Mouse (Mus musculus) neural tube, embryonic 13.5 days (tissue): ENCODE measurements around the gene Plekhm1. TPM values are rescaled to one million over a fixed set of nuclear protein-coding genes. Genes with fewer than 3 reads are reported as not detected.

Source experiments
- ATAC-seq: fragments of 200-750 bp; cut with Nextera tagmentation; 2 replicates; pipeline ENCODE4 v1.8.0; 2017; ENCODE audit warnings: low read depth, mild to moderate bottlenecking, moderate TSS enrichment, moderate library complexity
- H3K27ac ChIP-seq: fragments of 300-500 bp; sonication (generic); replicated peaks from 2 replicates; pipeline ENCODE4 v1.5.1; 2015; ENCODE audit warnings: moderate library complexity, mild to moderate bottlenecking, inconsistent platforms
- H3K27me3 ChIP-seq: fragments of 300-500 bp; sonication (generic); 2 replicates; pipeline ENCODE4 v1.6.1; 2015; ENCODE audit warnings: mild to moderate bottlenecking, inconsistent platforms
- H3K36me3 ChIP-seq: fragments of 300-500 bp; sonication (generic); 2 replicates; pipeline ENCODE4 v1.6.1; 2015; ENCODE audit warnings: mild to moderate bottlenecking, inconsistent platforms
- H3K4me1 ChIP-seq: fragments of 300-500 bp; sonication (generic); replicated peaks from 2 replicates; pipeline ENCODE4 v1.6.1; 2015; ENCODE audit warnings: inconsistent platforms
- H3K4me2 ChIP-seq: fragments of 300-500 bp; sonication (generic); 2 replicates; pipeline ENCODE4 v1.6.1; 2015; ENCODE audit warnings: inconsistent platforms, mild to moderate bottlenecking, moderate library complexity
- H3K4me3 ChIP-seq: fragments of 300-500 bp; sonication (generic); 2 replicates; pipeline ENCODE4 v1.5.1; 2015; ENCODE audit warnings: mild to moderate bottlenecking, inconsistent platforms
- H3K9ac ChIP-seq: fragments of 300-500 bp; sonication (generic); 2 replicates; pipeline ENCODE4 v1.6.1; 2015; ENCODE audit warnings: moderate library complexity, mild to moderate bottlenecking, inconsistent platforms
- H3K9me3 ChIP-seq: fragments of 300-500 bp; sonication (generic); 2 replicates; pipeline ENCODE4 v1.6.1; 2016; ENCODE audit warnings: inconsistent platforms
- WGBS: fragments of 180-500 bp; shearing (Covaris S2); methylation state at CpG from one replicate; pipeline ENCODE4 v1.1.7; 2015; 5-methylcytosine and 5-hydroxymethylcytosine counted together
- polyA plus RNA-seq: library from polyadenylated mRNA; unstranded; fragments of >200 nt; fragmentation: Nextera tagmentation; extraction: Ambion mirVana; gene quantifications from 2 replicates; pipeline ENCODE4 v1.2.1, GENCODE M21; 2015

Plekhm1 gene
- polyA plus RNA-seq, 1 experiment from 2014 or later = 8.7 TPM

- Histone ChIP-seq H3K4me2 (no peak overlapping the region), H3K27ac (no peak overlapping the region), H3K9me3 (no peaks in the 10 kb centered on the region), H3K4me3 (no peak overlapping the region), H3K4me1 (peaks cover 14% of the 10 kb centered on the region), H3K36me3 (peaks cover 72% of the 10 kb centered on the region), H3K27me3 (peaks cover 7% of the 10 kb centered on the region), H3K9ac (no peak overlapping the region)
- WGBS = 88% methylated on average over 9 of the region's 9 CpGs
- ATAC-seq = no peak
Measured at GRCm38 (mm10) chr11:103370397-103371221, 41.9 kb downstream of the Plekhm1 start.

DNA sequence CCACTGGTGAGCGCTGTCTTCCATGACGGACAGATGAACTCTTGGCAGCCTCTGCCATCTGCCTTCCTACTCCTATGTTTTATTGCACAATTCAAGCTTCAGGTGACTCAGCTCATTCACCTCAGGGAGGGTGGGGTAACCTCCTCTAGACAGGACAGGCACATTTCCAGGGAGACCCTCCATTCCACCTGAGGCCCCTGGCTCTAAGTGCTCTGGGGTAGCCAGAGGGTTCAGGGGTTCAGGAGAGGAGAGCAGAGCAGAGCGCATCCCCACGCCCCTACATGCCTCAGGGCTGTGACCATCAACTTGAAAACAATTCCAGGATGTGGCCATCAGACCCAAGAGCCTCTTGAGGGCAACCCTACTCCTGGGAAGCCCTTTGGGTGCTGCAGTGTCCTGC lies 47.0 kb downstream of the Plekhm1 start:
- H3K4me2 ChIP-seq = no peak overlapping the region
- no peaks in the 10 kb centered on the region for H3K9me3 ChIP-seq
- peaks cover 40% of the 10 kb centered on the region for H3K36me3 ChIP-seq
- H3K9ac ChIP-seq = no peak overlapping the region
- no peak for ATAC-seq
- peaks cover 57% of the 10 kb centered on the region for H3K27me3 ChIP-seq
- H3K27ac ChIP-seq = no peak overlapping the region
- H3K4me1 ChIP-seq = peaks cover 32% of the 10 kb centered on the region
- H3K4me3 ChIP-seq = no peak overlapping the region
- 87% methylated on average over 4 of the region's 4 CpGs for WGBS

DNA sequence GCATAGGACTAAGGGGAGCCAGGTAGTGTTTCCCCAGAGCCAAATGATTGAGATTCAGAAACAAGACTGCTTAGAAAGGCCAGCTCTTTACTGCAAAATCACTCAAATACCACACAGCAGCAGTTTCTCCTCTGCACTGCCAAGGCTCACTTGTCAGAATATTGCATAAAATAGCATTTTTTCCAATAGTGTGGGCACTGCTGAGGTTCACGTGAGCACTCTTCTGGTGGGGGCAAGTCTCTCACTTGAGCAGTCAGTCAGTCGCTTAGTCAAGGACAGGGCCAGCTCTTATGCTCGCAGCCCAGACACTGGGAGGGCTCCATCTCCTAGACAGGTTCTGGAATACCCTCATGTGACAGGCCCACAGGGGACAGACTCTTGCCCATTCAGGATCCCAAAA lies 47.5 kb downstream of the Plekhm1 start:
- H3K27me3 ChIP-seq = peaks cover 63% of the 10 kb centered on the region
- ATAC-seq = no peak
- H3K36me3 ChIP-seq = peaks cover 34% of the 10 kb centered on the region
- no peak overlapping the region for H3K27ac ChIP-seq
- no peak overlapping the region for H3K4me3 ChIP-seq
- H3K9me3 ChIP-seq = no peaks in the 10 kb centered on the region
- peaks cover 37% of the 10 kb centered on the region for H3K4me1 ChIP-seq
- H3K4me2 ChIP-seq = no peak overlapping the region
- WGBS = 81% methylated on average over 3 of the region's 3 CpGs
- H3K9ac ChIP-seq = no peak overlapping the region

DNA sequence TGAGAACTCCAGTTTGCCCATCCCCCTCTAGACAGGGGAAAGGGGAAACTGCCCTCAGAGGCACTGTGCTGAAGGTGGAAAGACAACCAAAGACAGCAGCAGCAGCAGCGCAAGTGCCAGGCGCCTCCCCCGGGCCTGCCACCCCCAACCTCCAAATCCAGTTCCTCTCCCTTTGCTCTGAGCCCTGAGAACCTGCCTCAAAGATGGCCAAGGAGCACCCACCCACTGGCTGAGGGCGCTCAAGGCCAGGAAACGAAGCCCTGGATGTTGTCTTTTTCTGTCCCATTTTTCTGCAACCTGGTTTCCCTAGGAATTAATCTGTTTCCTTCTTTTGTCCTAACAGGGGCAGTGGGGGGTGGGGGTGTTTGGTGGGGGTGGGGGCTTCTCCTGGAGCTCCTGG lies 48.2 kb downstream of the Plekhm1 start:
- whole genome bisulfite sequencing = 42% methylated on average over 5 of the region's 5 CpGs
- Histone ChIP-seq H3K36me3 (peaks cover 29% of the 10 kb centered on the region), H3K27me3 (peaks cover 69% of the 10 kb centered on the region), H3K4me3 (no peak overlapping the region), H3K4me1 (peaks cover 42% of the 10 kb centered on the region), H3K4me2 (no peak overlapping the region), H3K9ac (no peak overlapping the region), H3K27ac (no peak overlapping the region), H3K9me3 (no peaks in the 10 kb centered on the region)
- ATAC-seq = no peak

GRCm38 (mm10) chr11:103363214-103364148 lies 49.0 kb downstream of the Plekhm1 start, which contains the start of gene Arhgap27:
Arhgap27 (minus strand) TSS chr11:103363692.
- H3K27me3 ChIP-seq = peaks cover 76% of the 10 kb centered on the region
- 2% methylated on average over 35 of the region's 35 CpGs for WGBS
- peaks cover 22% of the 10 kb centered on the region for H3K36me3 ChIP-seq
- peaks cover 49% of the 10 kb centered on the region for H3K4me1 ChIP-seq
- ATAC-seq = no peak
- peak within 1 kb of the TSS; percentile 53 for H3K27ac ChIP-seq
- peak within 1 kb of the TSS; percentile 68 for H3K4me2 ChIP-seq
- no peaks in the 10 kb centered on the region for H3K9me3 ChIP-seq
- peak within 1 kb of the TSS; percentile 36 for H3K4me3 ChIP-seq
- H3K9ac ChIP-seq = peak within 1 kb of the TSS; percentile 63

- no peaks in the 10 kb centered on the region for H3K9me3 ChIP-seq
- peak overlapping the region; percentile 36 for H3K4me3 ChIP-seq
- peak overlapping the region; percentile 68 for H3K4me2 ChIP-seq
- ATAC-seq = no peak
- peaks cover 19% of the 10 kb centered on the region for H3K36me3 ChIP-seq
- under 1% methylated on average over 33 of the region's 33 CpGs for WGBS
- H3K4me1 ChIP-seq = peaks cover 49% of the 10 kb centered on the region
- peak overlapping the region; percentile 63 for H3K9ac ChIP-seq
- H3K27ac ChIP-seq = peak overlapping the region; percentile 53
- H3K27me3 ChIP-seq = peaks cover 84% of the 10 kb centered on the region
Measured at GRCm38 (mm10) chr11:103362521-103363181, 49.8 kb downstream of the Plekhm1 start.

DNA sequence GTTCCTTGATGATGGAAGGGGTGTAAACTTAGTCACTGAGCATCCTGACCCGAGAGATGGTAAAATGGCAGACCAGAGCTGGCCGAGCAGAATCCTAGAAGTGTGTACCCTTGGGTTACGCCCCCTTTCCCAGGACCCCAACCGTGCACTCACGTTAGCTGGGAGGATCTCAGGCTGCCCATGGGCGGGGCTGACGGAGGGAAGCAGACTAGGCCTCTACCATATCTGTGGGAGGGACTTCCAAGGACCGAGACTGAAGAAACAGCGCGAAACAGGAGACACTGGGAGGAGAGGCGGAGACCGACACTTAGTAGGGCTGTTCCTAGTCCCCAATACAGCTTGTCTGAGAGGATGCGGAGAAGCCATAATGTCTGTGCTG lies 50.4 kb downstream of the Plekhm1 start:
- Histone ChIP-seq H3K27ac (no peak overlapping the region), H3K9me3 (no peaks in the 10 kb centered on the region), H3K4me3 (peak overlapping the region; percentile 36), H3K36me3 (peaks cover 13% of the 10 kb centered on the region), H3K4me1 (peaks cover 49% of the 10 kb centered on the region), H3K27me3 (peaks cover 90% of the 10 kb centered on the region), H3K4me2 (peak overlapping the region; percentile 68), H3K9ac (peak overlapping the region; percentile 63; the same call in 1 of the 2 replicates)
- WGBS = 2% methylated on average over 13 of the region's 13 CpGs
- ATAC-seq = no peak

DNA sequence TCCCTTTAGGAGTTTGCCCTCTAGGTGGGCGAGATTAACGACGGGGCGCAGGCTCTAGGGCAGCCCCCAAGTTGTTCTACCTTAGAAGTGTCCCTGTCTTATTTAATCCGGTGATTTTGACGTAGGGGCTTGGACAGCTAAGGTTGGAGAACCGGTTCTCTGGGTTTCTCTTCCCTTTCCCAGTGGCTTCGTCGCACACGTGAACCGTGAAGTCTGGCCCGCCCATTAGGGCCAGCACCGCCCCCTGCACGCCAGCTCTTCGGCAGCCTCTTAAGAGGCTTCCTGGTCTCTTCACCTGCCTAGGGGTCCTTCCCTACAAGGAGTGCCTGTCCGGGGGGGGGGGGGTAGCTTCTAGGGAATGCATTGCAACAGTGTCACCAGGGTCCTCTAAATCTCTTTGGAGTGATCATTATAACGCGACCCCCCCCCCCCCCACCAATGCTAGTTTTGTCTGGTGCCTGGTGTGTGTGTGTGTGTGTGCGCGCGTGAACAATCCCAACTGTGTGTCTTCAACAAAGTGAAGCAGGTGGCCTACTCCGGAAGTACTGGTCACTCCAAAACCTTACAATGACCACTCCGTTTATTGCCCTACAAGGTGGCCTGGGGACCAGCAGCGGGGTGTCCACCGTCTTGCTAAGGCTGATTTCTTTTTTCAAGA lies 51.0 kb downstream of the Plekhm1 start:
- WGBS = 3% methylated on average over 25 of the region's 25 CpGs
- Histone ChIP-seq H3K36me3 (peaks cover 8% of the 10 kb centered on the region), H3K4me2 (peak overlapping the region; percentile 68), H3K27ac (no peak overlapping the region), H3K27me3 (peaks cover 95% of the 10 kb centered on the region), H3K4me3 (peak overlapping the region; percentile 47; the same call in 1 of the 2 replicates), H3K9me3 (no peaks in the 10 kb centered on the region), H3K4me1 (peaks cover 49% of the 10 kb centered on the region), H3K9ac (no peak overlapping the region)
- no peak for ATAC-seq

DNA sequence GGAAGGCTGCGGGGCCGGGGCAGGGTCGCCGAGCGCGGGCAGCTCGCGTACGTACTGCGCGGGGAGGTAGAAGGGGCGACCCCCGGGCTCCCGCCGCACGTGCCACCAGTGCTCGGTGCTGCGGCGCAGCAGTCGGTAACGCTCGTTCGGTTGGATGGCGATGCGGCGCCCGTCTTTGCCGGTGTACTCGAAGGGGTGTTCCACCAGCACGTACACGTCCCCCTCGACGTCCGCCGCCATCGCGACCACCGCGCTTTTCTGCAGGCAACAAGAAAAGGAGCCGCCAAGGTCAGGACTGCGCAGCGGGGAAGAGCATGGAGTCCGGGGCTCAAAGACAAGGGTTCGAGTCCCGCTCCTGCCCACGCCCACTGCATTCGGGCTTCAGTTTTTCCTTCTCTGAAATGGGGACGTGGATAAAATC lies 51.8 kb downstream of the Plekhm1 start:
- 2% methylated on average over 48 of the region's 48 CpGs for WGBS
- peak overlapping the region; percentile 68 for H3K4me2 ChIP-seq
- peaks cover 52% of the 10 kb centered on the region for H3K4me1 ChIP-seq
- 0 out of 2 replicates have a peak, but pooled peaks cover under 1% of the 10 kb centered on the region for H3K36me3 ChIP-seq
- peak overlapping the region; percentile 73 for H3K9ac ChIP-seq
- H3K9me3 ChIP-seq = no peaks in the 10 kb centered on the region
- H3K4me3 ChIP-seq = peak overlapping the region; percentile 47
- no peak overlapping the region for H3K27ac ChIP-seq
- ATAC-seq = peak; percentile 15; the same call in 1 of the 2 replicates
- peaks cover 98% of the 10 kb centered on the region for H3K27me3 ChIP-seq

DNA sequence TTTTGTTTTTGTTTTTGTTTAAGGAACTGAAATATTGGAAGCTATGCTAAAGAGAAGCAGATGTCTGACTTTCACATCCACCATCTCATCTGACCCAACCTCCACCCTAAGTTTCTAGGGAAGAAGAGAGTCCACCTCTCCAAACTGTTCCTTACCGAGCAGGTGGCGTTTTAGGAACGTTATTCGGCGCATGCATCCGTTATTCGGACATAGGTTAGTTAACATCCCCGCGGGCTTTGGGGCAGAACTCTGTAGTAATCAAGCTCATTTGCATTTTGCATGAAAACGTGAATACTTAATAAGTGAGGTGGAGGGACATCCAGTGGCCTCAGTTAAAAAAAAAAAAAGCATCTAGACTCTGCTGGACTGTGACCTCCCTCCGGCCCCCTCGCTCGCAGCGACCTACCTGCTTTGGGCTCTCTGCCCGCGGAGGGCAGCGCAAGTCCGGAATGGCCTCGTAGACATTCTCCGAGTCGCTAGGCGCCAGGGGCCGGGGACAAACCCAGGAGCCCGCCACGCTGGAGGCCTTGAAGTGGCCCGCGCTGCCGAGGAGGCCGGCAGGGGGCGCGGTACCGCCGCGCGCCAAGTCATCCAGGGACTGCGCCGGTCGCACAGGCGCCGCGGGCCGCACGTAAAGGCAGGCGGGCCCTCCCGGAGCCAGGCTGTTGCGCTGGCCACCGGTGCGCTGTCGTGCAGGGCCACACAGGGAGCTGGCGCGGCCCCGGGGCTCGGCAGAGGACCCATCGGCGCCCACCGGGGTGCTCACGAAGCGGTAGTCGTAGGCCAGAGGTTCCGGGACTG lies 52.4 kb downstream of the Plekhm1 start:
- Histone ChIP-seq H3K27ac (no peak overlapping the region), H3K27me3 (peaks cover 94% of the 10 kb centered on the region), H3K4me1 (peaks cover 54% of the 10 kb centered on the region), H3K36me3 (no peaks in the 10 kb centered on the region), H3K4me3 (peak overlapping the region; percentile 47), H3K9ac (peak overlapping the region; percentile 73), H3K9me3 (no peaks in the 10 kb centered on the region), H3K4me2 (peak overlapping the region; percentile 68)
- WGBS = 2% methylated on average over 60 of the region's 60 CpGs
- ATAC-seq = peak; percentile 44; the same call in 1 of the 2 replicates
